Mouse (Mus musculus): ENCODE results near the gene Ccnc. TPM values are rescaled to one million over a fixed set of nuclear protein-coding genes. Genes with fewer than 3 reads are reported as not detected.
"Not testable (repeated sequence)": the region's sequence is repeated elsewhere in the genome, so short reads cannot be mapped to it uniquely, and the experiment has no call there.

Ccnc gene
- polyA plus RNA-seq, 1 experiment from 2014 or later, result 68.9 TPM

GRCm38 (mm10) chr4:21687783-21688702 is 39.5 kb upstream of the Ccnc start:
- Histone ChIP-seq H3K36me3 (no peaks in the 10 kb centered on the region), H3K27ac (replicated peaks) (peak overlapping the region; percentile 56), H3K4me3 (peak overlapping the region; percentile 53), H3K4me1 (peaks cover 37% of the 10 kb centered on the region), H3K9ac (replicated peaks) (peak overlapping the region; percentile 67), H3K4me2 (replicated peaks) (peak overlapping the region; percentile 67), H3K9me3 (no peaks in the 10 kb centered on the region), H3K27me3 (peaks cover 94% of the 10 kb centered on the region)
- peak; percentile 72 for ATAC-seq (ENCODE audit: low FRiP score, low read depth)
- WGBS, result 1% methylated on average over 50 of the region's 51 CpGs

DNA sequence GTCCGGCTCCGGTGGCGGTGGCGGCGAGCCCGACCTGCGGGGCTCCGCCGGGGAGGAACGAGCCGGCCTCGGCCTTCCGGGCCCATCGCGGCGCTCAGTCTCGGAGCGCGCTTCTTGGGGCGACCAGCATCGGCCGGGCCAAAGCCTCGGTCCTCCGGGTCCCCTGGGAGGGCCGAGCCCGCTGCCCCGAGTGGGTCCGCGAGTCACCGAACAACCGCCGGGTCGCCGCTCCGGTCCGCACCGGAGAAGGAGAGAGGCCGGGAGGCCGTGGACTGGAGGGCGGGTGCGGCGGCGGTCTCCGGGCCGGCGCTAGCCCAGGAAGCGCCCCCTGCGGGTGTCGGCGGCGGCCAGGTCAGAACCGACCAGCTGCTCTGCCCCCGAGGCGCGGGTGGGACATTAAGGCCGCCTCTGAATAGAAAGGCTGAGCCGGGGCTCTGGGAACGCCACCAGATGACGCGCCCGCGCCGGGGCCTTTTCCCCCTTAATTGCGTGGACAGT is 38.7 kb upstream of the Ccnc start:
- whole genome bisulfite sequencing, result 0% methylated on average over 53 of the region's 64 CpGs
- Histone ChIP-seq H3K27ac (replicated peaks) (peak overlapping the region; percentile 56), H3K4me2 (replicated peaks) (peak overlapping the region; percentile 67), H3K9ac (replicated peaks) (peak overlapping the region; percentile 67), H3K4me3 (peak overlapping the region; percentile 53), H3K36me3 (no peaks in the 10 kb centered on the region), H3K27me3 (peaks cover 94% of the 10 kb centered on the region), H3K4me1 (peaks cover 37% of the 10 kb centered on the region), H3K9me3 (no peaks in the 10 kb centered on the region)
- peak; percentile 57 for ATAC-seq (ENCODE audit: low FRiP score, low read depth)

GRCm38 (mm10) chr4:21689492-21689941 is 38.0 kb upstream of the Ccnc start:
- ATAC-seq (ENCODE audit: low FRiP score, low read depth), result peak; percentile 51
- WGBS, result under 1% methylated on average over 18 of the region's 18 CpGs

DNA sequence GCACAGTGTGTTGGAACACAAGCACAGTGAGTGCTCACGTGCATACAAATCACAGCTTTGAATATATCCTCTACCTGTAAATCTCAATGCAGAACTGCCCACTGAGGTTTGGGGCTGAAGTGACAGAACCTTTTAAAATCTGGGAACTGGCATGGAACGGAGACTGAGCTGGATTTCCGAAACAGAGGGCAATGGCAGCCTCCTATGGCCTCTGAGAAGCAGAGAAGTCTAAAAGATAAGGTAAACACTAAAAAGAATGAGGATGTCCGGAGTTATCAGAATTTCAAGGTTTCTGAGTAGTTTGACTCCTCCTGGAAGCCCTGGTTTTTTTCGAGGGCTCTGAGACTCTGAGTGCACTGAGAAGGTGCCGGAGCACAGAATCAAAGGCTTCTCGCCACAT is 37.3 kb upstream of the Ccnc start:
- H3K9ac ChIP-seq (replicated peaks), result no peak overlapping the region
- no peak overlapping the region for H3K27ac ChIP-seq (replicated peaks)
- no peak overlapping the region for H3K4me3 ChIP-seq
- H3K36me3 ChIP-seq, result no peaks in the 10 kb centered on the region
- ATAC-seq (ENCODE audit: low FRiP score, low read depth), result no peak
- WGBS, result 6% methylated on average over 7 of the region's 7 CpGs
- H3K27me3 ChIP-seq, result peaks cover 90% of the 10 kb centered on the region
- H3K4me2 ChIP-seq (replicated peaks), result peak overlapping the region; percentile 67; the same call in 1 of the 2 replicates
- H3K4me1 ChIP-seq, result peaks cover 28% of the 10 kb centered on the region
- H3K9me3 ChIP-seq, result no peaks in the 10 kb centered on the region

More at GRCm38 (mm10) chr4:21689492-21689941, 38.0 kb upstream of the Ccnc start:
- H3K9me3 ChIP-seq, result no peaks in the 10 kb centered on the region
- no peak overlapping the region for H3K9ac ChIP-seq (replicated peaks)
- peaks cover 32% of the 10 kb centered on the region for H3K4me1 ChIP-seq
- H3K27me3 ChIP-seq, result peaks cover 90% of the 10 kb centered on the region
- H3K4me3 ChIP-seq, result 0 out of 2 replicates have a peak overlapping the region, but pooled peaks have one; percentile 13
- no peaks in the 10 kb centered on the region for H3K36me3 ChIP-seq
- peak overlapping the region; percentile 67 for H3K4me2 ChIP-seq (replicated peaks)
- no peak overlapping the region for H3K27ac ChIP-seq (replicated peaks)

GRCm38 (mm10) chr4:21695638-21696254 is 31.8 kb upstream of the Ccnc start:
- no peak overlapping the region for H3K9ac ChIP-seq (replicated peaks)
- peaks cover 59% of the 10 kb centered on the region for H3K27me3 ChIP-seq
- peak; percentile 68; the same call in 1 of the 2 replicates for ATAC-seq (ENCODE audit: low FRiP score, low read depth)
- H3K36me3 ChIP-seq, result no peaks in the 10 kb centered on the region
- no peak overlapping the region for H3K4me2 ChIP-seq (replicated peaks)
- no peaks in the 10 kb centered on the region for H3K9me3 ChIP-seq
- H3K27ac ChIP-seq (replicated peaks), result no peak overlapping the region
- no peak overlapping the region for H3K4me3 ChIP-seq
- H3K4me1 ChIP-seq, result no peaks in the 10 kb centered on the region
- WGBS, result 23% methylated on average over 7 of the region's 7 CpGs

GRCm38 (mm10) chr4:21705046-21705445 is 22.5 kb upstream of the Ccnc start:
- WGBS, result 59% methylated on average over 1 of the region's 1 CpGs
- no peak for ATAC-seq (ENCODE audit: low FRiP score, low read depth)

GRCm38 (mm10) chr4:21712147-21712546 is 15.4 kb upstream of the Ccnc start:
- no peaks in the 10 kb centered on the region for H3K9me3 ChIP-seq
- WGBS, result 6% methylated on average over 13 of the region's 13 CpGs
- no peaks in the 10 kb centered on the region for H3K36me3 ChIP-seq
- peak overlapping the region; percentile 42 for H3K4me2 ChIP-seq (replicated peaks)
- peak; percentile 83 for ATAC-seq (ENCODE audit: low FRiP score, low read depth)
- H3K4me1 ChIP-seq, result peaks cover 10% of the 10 kb centered on the region
- H3K27ac ChIP-seq (replicated peaks), result no peak overlapping the region
- no peak overlapping the region for H3K9ac ChIP-seq (replicated peaks)
- peak overlapping the region; percentile 17 for H3K4me3 ChIP-seq
- peaks cover 27% of the 10 kb centered on the region for H3K27me3 ChIP-seq

More at GRCm38 (mm10) chr4:21705046-21705445, 22.5 kb upstream of the Ccnc start:
- no peak overlapping the region for H3K9ac ChIP-seq (replicated peaks)
- H3K9me3 ChIP-seq, result no peaks in the 10 kb centered on the region
- H3K27ac ChIP-seq (replicated peaks), result no peak overlapping the region
- no peak overlapping the region for H3K4me2 ChIP-seq (replicated peaks)
- H3K36me3 ChIP-seq, result no peaks in the 10 kb centered on the region
- peaks cover 20% of the 10 kb centered on the region; the same call in 1 of the 2 replicates for H3K27me3 ChIP-seq
- no peak overlapping the region for H3K4me3 ChIP-seq
- H3K4me1 ChIP-seq, result no peaks in the 10 kb centered on the region

DNA sequence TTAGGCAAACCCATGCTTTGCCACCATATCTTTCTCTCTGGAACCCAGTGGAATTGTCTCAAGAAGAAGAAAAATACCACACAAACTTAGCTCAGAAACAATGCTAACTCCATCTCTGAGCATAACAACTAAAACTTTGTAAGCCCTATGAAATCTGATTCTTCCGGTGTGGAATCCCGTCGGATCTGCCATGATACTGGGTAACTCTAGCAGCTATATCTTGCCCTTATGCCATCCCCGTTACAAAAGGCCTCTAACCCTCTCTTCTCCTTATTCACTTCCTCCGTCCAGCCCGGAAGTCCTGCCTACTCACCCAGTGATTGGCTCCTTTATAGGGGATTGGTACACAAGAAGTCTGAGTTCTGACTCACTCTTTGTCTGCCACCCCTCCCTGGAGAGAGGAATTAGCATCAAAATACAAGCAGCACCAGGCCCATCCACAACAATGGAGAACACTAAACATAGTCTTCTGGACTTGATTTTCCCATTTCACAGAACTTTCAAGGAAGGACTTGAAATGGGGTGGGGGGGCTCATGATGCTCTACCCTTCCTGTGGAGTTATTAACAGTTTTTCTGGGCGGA is 4.7 kb upstream of the Ccnc start:
- no peak overlapping the region for H3K27ac ChIP-seq (replicated peaks)
- 34% methylated on average over 7 of the region's 7 CpGs for WGBS
- H3K9ac ChIP-seq (replicated peaks), result no peak overlapping the region
- H3K9me3 ChIP-seq, result no peaks in the 10 kb centered on the region
- H3K4me3 ChIP-seq, result no peak overlapping the region
- H3K4me2 ChIP-seq (replicated peaks), result 0 out of 2 replicates have a peak overlapping the region, but pooled peaks have one; percentile 19
- peak; percentile 58 for ATAC-seq (ENCODE audit: low FRiP score, low read depth)
- no peaks in the 10 kb centered on the region for H3K36me3 ChIP-seq
- H3K27me3 ChIP-seq, result no peaks in the 10 kb centered on the region; the same call in 1 of the 2 replicates
- H3K4me1 ChIP-seq, result no peaks in the 10 kb centered on the region; the same call in 1 of the 2 replicates

DNA sequence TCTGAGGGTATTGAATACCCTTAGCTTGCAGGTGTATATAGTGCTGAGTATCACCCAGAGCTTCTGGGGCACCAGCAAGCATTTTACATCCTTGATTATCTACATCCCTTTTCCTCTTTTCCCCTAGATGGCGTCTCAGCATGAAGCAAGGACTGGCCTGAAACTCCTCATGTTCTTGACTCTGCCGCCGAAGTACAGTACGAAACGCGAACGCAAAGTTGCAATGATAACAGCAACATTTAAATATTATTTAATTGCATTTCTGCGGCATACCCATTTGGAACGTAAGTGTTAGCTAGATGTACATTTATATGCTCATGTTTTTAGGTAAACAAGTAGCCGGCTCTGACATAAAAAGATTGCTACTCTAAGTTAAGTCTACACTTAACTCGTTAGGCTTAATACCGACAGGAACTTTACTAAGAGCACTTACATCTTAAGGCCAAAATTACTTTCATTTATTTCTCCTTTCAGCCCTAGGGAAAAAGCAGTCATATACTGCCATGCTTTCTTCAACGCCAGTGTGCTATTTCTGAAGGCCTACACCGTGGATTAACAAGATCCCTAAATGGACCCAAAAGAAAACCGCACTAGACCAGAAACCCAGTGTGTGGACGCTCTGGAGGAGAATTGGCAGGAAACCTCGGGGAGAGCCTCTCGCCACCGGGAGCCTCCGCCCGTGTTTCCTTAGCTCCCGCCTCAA is 438 bp upstream of the Ccnc start:
- peak; percentile 55 for ATAC-seq (ENCODE audit: low FRiP score, low read depth)
- WGBS, result 1% methylated on average over 22 of the region's 22 CpGs

DNA sequence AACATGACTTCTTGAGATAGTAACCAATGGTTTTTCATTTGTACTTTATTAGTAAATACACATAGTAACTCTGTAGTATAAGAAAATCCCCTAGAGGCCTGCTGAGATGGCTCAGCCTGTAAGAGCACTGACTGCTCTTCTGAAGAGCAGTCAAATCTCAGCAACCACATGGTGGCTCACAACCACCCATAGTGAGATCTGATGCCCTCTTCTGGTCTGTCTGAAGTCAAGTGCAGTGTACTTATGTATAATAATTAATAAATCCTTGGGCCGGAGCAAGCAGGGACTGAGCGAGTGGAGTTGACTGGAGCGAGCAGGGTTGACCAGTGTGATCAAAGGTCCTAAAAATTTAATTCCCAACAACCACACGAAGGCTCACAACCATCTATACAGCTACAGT is 11.7 kb downstream of the Ccnc start:
- 95% methylated on average over 4 of the region's 4 CpGs for WGBS
- no peak for ATAC-seq (ENCODE audit: low FRiP score, low read depth)

More for the DNA sequence above, 438 bp upstream of the Ccnc start:
- peaks cover 7% of the 10 kb centered on the region for H3K4me1 ChIP-seq
- peak overlapping the region; percentile 82 for H3K27ac ChIP-seq (replicated peaks)
- peak overlapping the region; percentile 76 for H3K4me2 ChIP-seq (replicated peaks)
- peak overlapping the region; percentile 77 for H3K9ac ChIP-seq (replicated peaks)
- no peaks in the 10 kb centered on the region for H3K27me3 ChIP-seq
- H3K36me3 ChIP-seq, result no peaks in the 10 kb centered on the region
- H3K4me3 ChIP-seq, result peak overlapping the region; percentile 61
- H3K9me3 ChIP-seq, result no peaks in the 10 kb centered on the region

DNA sequence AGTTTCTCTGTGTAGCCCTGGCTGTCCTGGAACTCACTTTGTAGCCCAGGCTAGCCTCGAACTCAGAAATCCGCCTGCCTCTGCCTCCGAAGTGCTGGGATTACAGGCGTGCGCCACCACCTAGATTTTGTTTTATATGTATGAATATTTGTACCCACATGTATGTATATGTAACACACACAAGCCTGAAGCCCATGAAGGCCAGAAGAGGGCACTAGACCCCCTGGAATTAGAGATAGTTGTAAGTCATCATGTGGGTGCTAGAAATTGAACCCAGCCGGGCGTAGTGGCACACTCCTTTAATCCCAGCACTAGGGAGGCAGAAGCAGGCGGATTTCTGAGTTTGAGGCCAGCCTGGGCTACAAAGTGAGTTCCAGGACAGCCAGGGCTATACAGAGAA is 16.6 kb downstream of the Ccnc start:
- not testable (repeated sequence) for H3K4me1 ChIP-seq
- 96% methylated on average over 8 of the region's 8 CpGs for WGBS

More for the DNA sequence above, 11.7 kb downstream of the Ccnc start:
- no peak overlapping the region for H3K4me3 ChIP-seq
- no peaks in the 10 kb centered on the region for H3K4me1 ChIP-seq
- no peaks in the 10 kb centered on the region for H3K9me3 ChIP-seq
- no peak overlapping the region for H3K27ac ChIP-seq (replicated peaks)
- H3K27me3 ChIP-seq, result no peaks in the 10 kb centered on the region
- H3K36me3 ChIP-seq, result peaks cover 40% of the 10 kb centered on the region
- no peak overlapping the region for H3K4me2 ChIP-seq (replicated peaks)
- H3K9ac ChIP-seq (replicated peaks), result no peak overlapping the region

More for the DNA sequence above, 16.6 kb downstream of the Ccnc start:
- H3K9me3 ChIP-seq; H3K4me2 ChIP-seq (replicated peaks); H3K27me3 ChIP-seq; H3K27ac ChIP-seq (replicated peaks); ATAC-seq (ENCODE audit: low FRiP score, low read depth); H3K4me3 ChIP-seq; H3K9ac ChIP-seq (replicated peaks): not testable (repeated sequence)
- H3K36me3 ChIP-seq, result peaks cover 31% of the 10 kb centered on the region

Data from midbrain, embryonic 12.5 days (tissue).